Mouse (Mus musculus) embryonic facial prominence, embryonic 12.5 days (tissue): ENCODE measurements around the gene Mllt10. TPM values are rescaled to one million over a fixed set of nuclear protein-coding genes. Genes with fewer than 3 reads are reported as not detected.

Experiments
- ATAC-seq: fragments of 200-750 bp; cut with Nextera tagmentation; 2 replicates; pipeline ENCODE4 v1.8.0; 2017; ENCODE audit not compliant: insufficient number of reproducible peaks, insufficient read depth, low FRiP score, low TSS enrichment
- H3K27ac ChIP-seq: fragments of 300-500 bp; sonication (generic); 2 replicates; pipeline ENCODE4 v1.5.1; 2016; ENCODE audit warnings: mild to moderate bottlenecking
- H3K27me3 ChIP-seq: fragments of 300-500 bp; sonication (generic); 2 replicates; pipeline ENCODE4 v1.6.1; 2016; ENCODE audit warnings: mild to moderate bottlenecking, moderate library complexity
- H3K36me3 ChIP-seq: fragments of 300-500 bp; sonication (generic); 2 replicates; pipeline ENCODE4 v1.6.1; 2016; ENCODE audit warnings: mild to moderate bottlenecking
- H3K4me1 ChIP-seq: fragments of 300-500 bp; sonication (generic); 2 replicates; pipeline ENCODE4 v1.6.1; 2016
- H3K4me2 ChIP-seq: fragments of 300-500 bp; sonication (generic); replicated peaks from 2 replicates; pipeline ENCODE4 v1.6.1; 2016; ENCODE audit warnings: mild to moderate bottlenecking, moderate library complexity
- H3K4me3 ChIP-seq: fragments of 300-500 bp; sonication (generic); 2 replicates; pipeline ENCODE4 v1.5.1; 2016; ENCODE audit warnings: mild to moderate bottlenecking
- H3K9ac ChIP-seq: fragments of 300-500 bp; sonication (generic); 2 replicates; pipeline ENCODE4 v1.6.1; 2016; ENCODE audit warnings: mild to moderate bottlenecking, moderate library complexity
- H3K9me3 ChIP-seq: fragments of 300-500 bp; sonication (generic); 2 replicates; pipeline ENCODE4 v1.6.1; 2016; ENCODE audit warnings: mild to moderate bottlenecking, moderate library complexity
- WGBS: fragments of 180-500 bp; shearing (Covaris S2); methylation state at CpG from one replicate; pipeline ENCODE4 v1.1.7; 2016; 5-methylcytosine and 5-hydroxymethylcytosine counted together
- polyA plus RNA-seq: library from polyadenylated mRNA; unstranded; fragments of >200 nt; fragmentation: Nextera tagmentation; extraction: Ambion mirVana; gene quantifications from 2 replicates; pipeline ENCODE4 v1.2.1, GENCODE M21; 2016

The Mllt10 gene
- polyA plus RNA-seq, 1 experiment from 2014 or later = 69.9 TPM

DNA sequence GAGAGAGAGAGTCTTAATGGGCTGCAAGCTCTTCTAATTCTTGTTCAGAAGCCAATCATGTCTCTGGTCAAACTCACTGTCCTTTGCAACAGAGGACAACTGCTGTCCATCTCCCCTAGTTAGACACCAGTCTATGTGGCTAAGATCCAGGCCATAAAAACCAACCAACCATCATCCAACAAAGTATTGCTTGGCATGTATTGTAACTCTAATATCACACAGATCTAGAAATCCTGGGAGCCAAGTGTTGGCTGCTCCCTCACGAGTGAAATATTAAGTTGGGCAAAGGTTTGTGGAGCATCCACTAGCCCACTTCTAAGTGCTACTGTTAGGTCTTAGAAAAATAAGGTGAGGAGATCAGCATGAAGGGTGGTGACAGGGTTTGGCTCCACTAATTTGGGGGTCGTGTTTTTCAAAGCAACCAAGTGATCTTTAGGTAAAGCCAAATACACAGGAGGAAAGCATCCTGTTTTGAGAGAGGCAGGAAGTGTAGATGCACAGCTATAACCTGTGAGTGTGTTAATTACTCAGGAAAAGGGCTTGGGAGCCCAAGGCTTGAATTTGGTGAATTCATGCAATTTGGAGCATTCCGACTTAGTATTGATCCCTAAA lies 16.8 kb upstream of the Mllt10 start:
- Histone ChIP-seq H3K27me3 (no peaks in the 10 kb centered on the region), H3K9me3 (no peaks in the 10 kb centered on the region), H3K9ac (no peak overlapping the region), H3K4me3 (no peak overlapping the region), H3K36me3 (no peaks in the 10 kb centered on the region), H3K4me1 (peaks cover 57% of the 10 kb centered on the region), H3K27ac (no peak overlapping the region), H3K4me2 (no peak overlapping the region)
- ATAC-seq = no peak
- 36% methylated on average over 3 of the region's 3 CpGs for WGBS

DNA sequence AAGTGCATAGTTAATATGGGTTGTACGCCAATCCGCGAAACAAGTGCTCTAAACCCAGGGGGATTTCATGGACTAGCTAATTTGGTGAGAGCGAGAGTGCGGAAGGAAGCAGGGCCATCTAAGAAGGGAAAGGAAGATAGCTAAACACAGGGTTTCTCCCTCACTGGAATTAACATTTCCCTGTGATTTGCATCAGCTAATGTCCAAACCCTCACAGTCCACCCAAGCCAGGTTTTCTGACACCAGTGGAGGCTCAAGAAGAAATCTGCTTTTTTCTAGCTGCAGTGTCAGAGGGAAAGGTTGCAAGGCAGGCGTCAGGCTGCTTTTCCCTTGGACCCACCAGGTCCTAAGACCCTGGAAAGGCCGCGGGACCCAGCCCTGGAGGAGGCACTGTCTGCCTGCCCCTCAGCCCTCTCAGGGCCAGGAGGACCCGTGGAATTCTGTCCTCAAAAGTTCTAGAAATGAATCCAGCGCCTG lies 16.1 kb upstream of the Mllt10 start:
- WGBS = 29% methylated on average over 10 of the region's 10 CpGs

DNA sequence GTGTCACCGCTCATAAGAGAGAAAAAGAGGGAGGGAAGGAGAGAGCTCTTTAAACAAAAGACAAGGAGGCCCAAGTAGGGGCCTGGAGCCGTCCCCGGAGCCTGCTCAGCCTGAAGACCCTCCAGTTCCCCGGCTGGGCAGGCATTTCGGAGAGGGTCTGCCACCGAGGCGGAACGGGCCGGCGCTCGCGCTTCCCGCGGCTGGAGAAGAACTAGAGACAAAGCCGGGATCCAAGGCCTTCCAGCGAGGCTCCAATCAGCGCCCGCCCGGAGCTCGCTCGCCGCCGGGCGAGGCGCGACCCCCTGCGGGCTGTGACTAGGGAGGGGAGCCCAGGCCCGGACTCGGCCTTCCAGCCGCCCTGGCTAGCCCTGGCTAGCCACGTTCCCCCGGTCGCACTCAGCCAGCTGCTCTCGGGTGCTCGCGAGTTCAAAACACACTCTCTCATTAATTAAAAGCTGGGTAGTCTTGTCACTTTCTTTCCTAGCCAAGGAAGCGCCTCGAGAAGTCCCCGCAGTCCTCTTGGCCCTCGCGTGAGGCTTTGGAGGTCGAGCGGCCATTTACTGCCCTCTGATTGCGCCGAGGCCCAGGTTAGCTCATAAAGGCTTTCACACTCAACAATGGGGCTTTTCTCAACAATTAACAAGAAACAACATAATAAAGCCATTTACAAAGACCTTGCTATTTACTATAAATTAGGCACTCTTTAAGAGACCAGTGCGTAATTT lies 15.3 kb upstream of the Mllt10 start:
- no peaks in the 10 kb centered on the region for H3K36me3 ChIP-seq
- no peaks in the 10 kb centered on the region for H3K9me3 ChIP-seq
- H3K9ac ChIP-seq = peak overlapping the region; percentile 72
- 0 out of 2 replicates have a peak, but pooled peaks have one; percentile 49 for ATAC-seq
- H3K27ac ChIP-seq = peak overlapping the region; percentile 88
- 2% methylated on average over 43 of the region's 46 CpGs for WGBS
- H3K4me2 ChIP-seq = peak overlapping the region; percentile 79
- peak overlapping the region; percentile 32 for H3K4me3 ChIP-seq
- H3K4me1 ChIP-seq = peaks cover 49% of the 10 kb centered on the region
- H3K27me3 ChIP-seq = no peaks in the 10 kb centered on the region

More for the DNA sequence above, 16.1 kb upstream of the Mllt10 start:
- H3K27ac ChIP-seq = peak overlapping the region; percentile 88
- H3K4me2 ChIP-seq = peak overlapping the region; percentile 79
- no peak overlapping the region for H3K4me3 ChIP-seq
- H3K27me3 ChIP-seq = no peaks in the 10 kb centered on the region
- peak overlapping the region; percentile 72; the same call in 1 of the 2 replicates for H3K9ac ChIP-seq
- no peak for ATAC-seq
- H3K4me1 ChIP-seq = peaks cover 53% of the 10 kb centered on the region
- no peaks in the 10 kb centered on the region for H3K9me3 ChIP-seq
- no peaks in the 10 kb centered on the region for H3K36me3 ChIP-seq

DNA sequence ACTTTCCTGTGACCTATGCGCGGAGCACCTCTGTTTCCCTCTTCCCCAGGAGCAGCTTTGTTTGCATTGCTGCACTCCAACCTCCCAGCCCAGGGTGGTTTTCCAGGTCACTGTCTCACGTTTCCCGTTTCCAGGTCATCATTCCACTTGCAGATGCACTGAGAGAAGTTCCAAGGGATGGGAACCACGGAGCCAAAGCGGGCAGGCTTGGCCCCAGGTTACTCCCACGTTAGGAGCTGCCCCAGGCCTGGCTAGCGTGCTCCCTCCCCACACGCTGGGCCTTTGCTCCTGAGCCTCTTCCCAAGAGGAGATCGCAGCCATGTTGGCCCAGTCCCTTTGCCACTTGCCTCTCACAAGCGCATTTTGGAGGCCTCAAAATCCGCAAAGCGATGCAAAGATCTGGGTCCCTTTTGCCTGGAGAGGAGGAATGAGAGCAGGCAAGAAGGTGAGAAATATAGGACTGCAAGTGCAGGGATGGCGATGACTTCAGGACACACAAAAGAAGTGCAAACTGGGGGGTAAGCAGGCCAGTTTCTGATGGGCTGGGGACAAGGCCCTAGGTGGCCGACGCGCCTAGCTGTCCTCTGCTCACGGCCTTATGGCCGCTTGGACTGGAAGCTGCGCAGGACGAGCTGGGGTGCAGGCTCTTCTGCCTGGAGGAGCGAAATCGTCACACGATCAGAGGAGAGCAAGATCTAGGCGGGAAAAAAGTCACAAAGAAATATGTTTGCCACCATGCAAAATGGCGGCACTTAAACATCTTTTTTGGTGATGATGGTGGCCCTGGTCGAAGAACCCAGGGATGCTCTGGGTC lies 14.5 kb upstream of the Mllt10 start:
- Histone ChIP-seq H3K36me3 (no peaks in the 10 kb centered on the region), H3K4me3 (peak overlapping the region; percentile 32), H3K9me3 (no peaks in the 10 kb centered on the region), H3K4me2 (peak overlapping the region; percentile 79), H3K4me1 (peaks cover 49% of the 10 kb centered on the region), H3K27me3 (no peaks in the 10 kb centered on the region), H3K9ac (peak overlapping the region; percentile 72), H3K27ac (peak overlapping the region; percentile 88)
- 9% methylated on average over 27 of the region's 27 CpGs for WGBS
- 0 out of 2 replicates have a peak, but pooled peaks have one; percentile 23 for ATAC-seq

DNA sequence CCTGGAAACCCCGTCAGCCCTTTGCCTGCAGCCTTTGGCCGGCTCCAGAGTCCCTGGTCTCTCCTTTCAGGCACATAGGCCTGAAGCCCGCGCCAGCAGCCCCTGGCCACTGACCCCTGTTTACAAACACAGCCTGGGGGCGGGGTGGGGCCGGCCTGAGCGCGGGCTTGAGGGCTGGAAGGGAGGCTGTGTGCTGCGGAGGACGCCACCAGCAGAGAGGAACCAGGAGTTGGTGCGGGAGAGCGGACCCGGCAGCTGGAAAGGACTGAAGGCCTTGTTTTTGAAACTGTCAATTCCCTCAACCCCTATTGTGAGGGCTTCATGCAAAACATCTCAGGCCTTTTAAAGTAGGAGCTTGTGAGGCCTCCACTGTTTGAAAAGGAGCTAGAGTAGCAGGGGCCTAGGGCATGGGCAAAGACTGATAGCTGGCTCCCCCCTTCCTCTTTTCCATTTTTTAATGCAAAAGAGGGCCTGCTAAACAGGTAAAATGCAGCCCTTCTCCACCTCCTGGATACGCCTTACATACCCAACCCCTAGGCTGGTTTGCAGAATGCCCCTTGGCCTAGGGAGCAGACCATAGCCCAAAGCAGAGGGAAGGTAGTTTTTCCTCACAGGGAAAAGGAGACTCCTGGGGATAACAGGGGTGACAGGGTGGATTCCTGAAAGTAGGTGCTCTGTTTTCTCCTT lies 13.7 kb upstream of the Mllt10 start:
- Histone ChIP-seq H3K4me3 (peak overlapping the region; percentile 32), H3K4me2 (peak overlapping the region; percentile 79), H3K9ac (peak overlapping the region; percentile 72), H3K9me3 (no peaks in the 10 kb centered on the region), H3K27me3 (no peaks in the 10 kb centered on the region), H3K4me1 (peaks cover 49% of the 10 kb centered on the region), H3K36me3 (no peaks in the 10 kb centered on the region), H3K27ac (peak overlapping the region; percentile 88)
- WGBS = 5% methylated on average over 14 of the region's 14 CpGs
- no peak for ATAC-seq

DNA sequence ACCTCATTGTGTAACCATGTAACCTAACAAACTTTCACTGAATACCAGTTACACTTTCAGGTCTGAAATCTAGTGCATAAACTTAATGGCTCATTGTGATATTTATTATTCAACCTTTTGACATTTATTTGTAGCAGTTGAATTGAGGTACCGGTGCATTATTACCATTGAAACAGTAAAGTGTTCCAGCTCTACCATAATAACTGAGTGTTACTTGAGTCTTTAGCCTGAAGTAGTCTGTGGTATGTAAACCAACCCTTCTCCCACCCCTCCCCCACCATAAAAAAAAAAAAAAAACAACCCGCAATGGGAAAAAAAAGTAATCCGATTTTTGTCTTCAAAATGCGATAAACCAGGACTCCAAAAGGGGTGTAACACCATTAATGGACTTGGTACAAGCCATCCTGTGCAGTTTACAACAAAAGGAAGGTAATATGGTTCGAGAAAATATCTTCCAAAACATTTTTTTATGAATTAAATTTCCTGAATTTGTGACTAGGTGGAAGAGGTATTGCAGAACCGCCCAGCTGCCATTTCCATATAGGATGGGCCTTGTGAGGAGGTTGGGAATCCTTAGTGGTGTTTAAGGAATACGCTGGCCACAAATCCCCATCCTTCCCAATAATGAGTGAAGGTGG lies 9.8 kb upstream of the Mllt10 start:
- 1% methylated on average over 7 of the region's 7 CpGs for whole genome bisulfite sequencing
- ATAC-seq = no peak
- H3K9me3 ChIP-seq = no peaks in the 10 kb centered on the region
- peak overlapping the region; percentile 100 for H3K9ac ChIP-seq
- peak overlapping the region; percentile 79 for H3K4me2 ChIP-seq
- H3K27ac ChIP-seq = peak overlapping the region; percentile 100
- no peaks in the 10 kb centered on the region for H3K27me3 ChIP-seq
- peaks cover 38% of the 10 kb centered on the region for H3K4me1 ChIP-seq
- no peaks in the 10 kb centered on the region for H3K36me3 ChIP-seq
- peak overlapping the region; percentile 91 for H3K4me3 ChIP-seq

DNA sequence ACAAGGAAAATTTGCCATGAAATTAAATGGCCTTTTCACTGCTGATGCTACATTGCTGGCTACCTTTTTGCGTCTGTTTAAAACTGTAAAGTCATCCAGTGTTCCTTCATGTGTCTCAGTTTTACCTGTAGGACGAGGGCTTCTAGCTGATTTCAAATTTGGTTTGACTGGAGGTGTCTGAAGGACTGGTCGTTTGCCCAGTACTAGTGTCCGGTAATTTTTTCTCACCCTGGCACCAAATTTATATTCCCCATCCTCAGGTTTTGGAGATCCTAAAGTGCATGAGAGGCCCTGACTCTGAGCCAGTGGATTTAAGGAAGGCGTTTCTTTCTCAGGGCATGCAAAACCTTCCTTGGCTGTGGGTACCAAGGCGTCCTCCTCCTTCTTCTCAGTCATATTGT lies 9.3 kb upstream of the Mllt10 start:
- Histone ChIP-seq H3K9me3 (no peaks in the 10 kb centered on the region), H3K4me1 (peaks cover 33% of the 10 kb centered on the region), H3K9ac (peak overlapping the region; percentile 100), H3K4me2 (peak overlapping the region; percentile 79), H3K4me3 (peak overlapping the region; percentile 91), H3K27me3 (no peaks in the 10 kb centered on the region), H3K27ac (peak overlapping the region; percentile 100), H3K36me3 (no peaks in the 10 kb centered on the region)
- WGBS = 5% methylated on average over 6 of the region's 6 CpGs
- no peak for ATAC-seq

DNA sequence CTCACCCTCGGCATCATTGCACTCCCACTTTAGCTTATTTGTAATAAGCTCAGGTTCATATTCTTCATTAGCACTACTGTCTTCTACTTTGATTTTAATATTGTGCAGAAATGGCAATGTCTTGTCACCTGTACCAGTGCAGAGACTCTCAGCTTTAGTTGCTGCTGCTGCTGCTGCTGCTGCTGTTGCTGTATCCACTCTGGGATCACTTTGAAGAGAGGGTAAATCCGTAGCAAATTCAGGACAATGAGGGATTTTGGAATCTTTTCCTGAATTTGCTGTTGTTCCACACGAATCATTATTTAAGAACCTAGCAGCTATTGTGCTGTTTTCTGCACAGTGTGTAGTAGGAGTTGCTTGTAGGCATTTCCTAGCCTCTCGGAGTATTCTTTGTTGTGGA lies 8.9 kb upstream of the Mllt10 start:
- ATAC-seq = no peak
- Histone ChIP-seq H3K4me2 (peak overlapping the region; percentile 79), H3K4me1 (peaks cover 31% of the 10 kb centered on the region), H3K9ac (peak overlapping the region; percentile 100), H3K27me3 (no peaks in the 10 kb centered on the region), H3K27ac (peak overlapping the region; percentile 100), H3K9me3 (no peaks in the 10 kb centered on the region), H3K4me3 (peak overlapping the region; percentile 91), H3K36me3 (no peaks in the 10 kb centered on the region)
- WGBS = under 1% methylated on average over 4 of the region's 4 CpGs

DNA sequence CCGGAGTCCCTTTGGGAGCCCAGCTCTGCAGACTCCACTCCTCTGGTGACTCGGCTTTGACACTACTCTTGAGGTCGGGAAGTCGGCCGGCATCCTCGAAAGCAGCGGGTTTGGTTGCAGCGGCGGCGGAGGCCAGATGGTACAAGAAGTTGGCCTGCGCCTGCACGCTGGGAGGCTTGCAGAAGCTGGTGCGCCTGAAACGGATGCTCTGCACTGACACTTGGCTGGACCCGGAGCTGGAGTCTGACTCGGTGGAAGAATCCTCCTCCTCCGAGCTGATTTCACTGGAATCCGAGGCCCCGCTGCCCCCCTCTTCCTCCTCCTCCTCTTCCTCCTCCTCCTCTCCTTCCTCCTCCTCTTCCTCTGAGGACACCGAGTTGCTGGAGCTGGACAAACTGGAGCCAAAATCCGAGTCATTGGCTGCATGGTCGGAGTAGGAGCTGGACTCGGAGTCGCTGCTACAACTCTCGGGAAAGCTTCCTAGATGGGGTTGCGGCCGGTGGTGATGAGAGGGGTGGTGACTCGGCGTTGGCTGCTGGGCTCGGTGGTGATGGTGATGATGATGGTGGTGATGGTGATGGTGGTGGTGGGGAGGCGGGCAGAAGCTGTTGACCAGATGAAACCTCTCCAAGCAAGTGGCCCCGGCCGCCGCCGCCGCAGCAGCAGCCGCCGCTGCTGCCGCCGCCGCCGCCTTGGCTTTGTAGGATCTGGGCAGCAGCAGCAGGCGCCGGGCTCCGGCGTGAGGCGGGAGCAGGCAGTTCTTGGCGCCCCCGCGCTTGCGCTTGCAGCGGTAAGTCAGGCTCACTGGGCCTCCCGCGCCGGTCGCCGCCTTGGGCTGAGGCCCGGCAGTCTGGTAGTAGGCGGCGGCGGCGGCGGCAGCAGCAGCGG lies 8.0 kb upstream of the Mllt10 start:
- H3K4me1 ChIP-seq = peaks cover 32% of the 10 kb centered on the region
- no peak for ATAC-seq
- WGBS = under 1% methylated on average over 63 of the region's 64 CpGs
- peak overlapping the region; percentile 79 for H3K4me2 ChIP-seq
- no peaks in the 10 kb centered on the region for H3K9me3 ChIP-seq
- H3K9ac ChIP-seq = peak overlapping the region; percentile 100
- peak overlapping the region; percentile 91 for H3K4me3 ChIP-seq
- no peaks in the 10 kb centered on the region for H3K27me3 ChIP-seq
- H3K36me3 ChIP-seq = no peaks in the 10 kb centered on the region
- H3K27ac ChIP-seq = peak overlapping the region; percentile 100
